Mouse (Mus musculus): ENCODE measurements at regions not wholly inside any gene's neighbourhood (a gene's known extent, or its start where the extent isn't known, plus 50 kb on each side); places are given as distances from the start of the nearest gene placed in this dataset.

GRCm38 (mm10) chr1:125158481-125158880 is 277.0 kb downstream of the Actr3 start:
- TF ChIP-seq CTCF (IDR thresholded peaks at IDR 0.05; ENCODE audit: low read depth) (no peak), EP300 (IDR thresholded peaks at IDR 0.05; ENCODE audit: low read depth) (no peak)
